Mouse (Mus musculus) liver, postnatal 0 days (tissue): ENCODE measurements around the gene Tmem129. TPM values are rescaled to one million over a fixed set of nuclear protein-coding genes. Genes with fewer than 3 reads are reported as not detected.

Experiments used
- ATAC-seq: fragments of 200-750 bp; cut with Nextera tagmentation; 2 replicates; pipeline ENCODE4 v1.8.0; 2017; ENCODE audit warnings: mild to moderate bottlenecking, moderate library complexity
- DNase-seq: peaks from one replicate; pipeline ENCODE4 v3.0.0-alpha.2; 2016
- H3K27ac ChIP-seq: fragments of 300-500 bp; sonication (generic); 2 replicates; pipeline ENCODE4 v1.5.1; 2014; ENCODE audit warnings: antibody characterized with exemption, moderate library complexity, mild to moderate bottlenecking, low read depth
- H3K27me3 ChIP-seq: fragments of 300-500 bp; sonication (generic); 2 replicates; pipeline ENCODE4 v1.6.1; 2014; ENCODE audit warnings: low read length, control low read depth, mixed read lengths; ENCODE audit not compliant: insufficient read depth
- H3K36me3 ChIP-seq: fragments of 300-500 bp; sonication (generic); replicated peaks from 2 replicates; pipeline ENCODE4 v1.6.1; 2014; ENCODE audit warnings: mild to moderate bottlenecking, control low read depth, low read length, moderate library complexity, mixed read lengths; ENCODE audit not compliant: insufficient read depth
- H3K4me1 ChIP-seq: fragments of 300-500 bp; sonication (generic); 2 replicates; pipeline ENCODE4 v1.6.1; 2014; ENCODE audit warnings: antibody characterized with exemption, mild to moderate bottlenecking, control low read depth; ENCODE audit not compliant: insufficient read depth
- H3K4me2 ChIP-seq: fragments of 300-500 bp; sonication (generic); 2 replicates; pipeline ENCODE4 v1.6.1; 2014; ENCODE audit warnings: low read depth, mild to moderate bottlenecking, low read length, moderate library complexity, mixed read lengths
- H3K4me3 ChIP-seq: fragments of 300-500 bp; sonication (generic); 2 replicates; pipeline ENCODE4 v1.5.1; 2014; ENCODE audit warnings: low read depth, low read length
- H3K9ac ChIP-seq: fragments of 300-500 bp; sonication (generic); replicated peaks from 2 replicates; pipeline ENCODE4 v1.6.1; 2014; ENCODE audit warnings: mild to moderate bottlenecking, moderate library complexity
- H3K9me3 ChIP-seq: fragments of 300-500 bp; sonication (generic); 2 replicates; pipeline ENCODE4 v1.6.1; 2016; ENCODE audit warnings: mild to moderate bottlenecking, control low read depth, low read length, mixed read lengths
- CTCF ChIP-seq: sonication (generic); IDR thresholded peaks from 2 replicates; pipeline ENCODE4 v1.5.1; 2016; ENCODE audit warnings: antibody characterized with exemption, low read depth
- EP300 ChIP-seq: IDR thresholded peaks from 2 replicates; pipeline ENCODE4 v1.6.1; 2016; ENCODE audit warnings: antibody characterized with exemption, low read depth, mild to moderate bottlenecking
- WGBS: fragments of 180-500 bp; shearing (Covaris S2); extraction: QIAGEN DNeasy Blood & Tissue Kit; methylation state at CpG from one replicate; pipeline ENCODE4 v1.1.7; 2014; ENCODE audit not compliant: insufficient replicate concordance; 5-methylcytosine and 5-hydroxymethylcytosine counted together
- polyA plus RNA-seq: library from polyadenylated mRNA; unstranded; fragments of >200 nt; fragmentation: Nextera tagmentation; extraction: Ambion mirVana; gene quantifications from 2 replicates; pipeline ENCODE4 v1.2.1, GENCODE M21; 2015

Gene Tmem129
- polyA plus RNA-seq, 1 experiment from 2014 or later = 16.5 TPM

- no peaks in the 10 kb centered on the region for H3K36me3 ChIP-seq
- DNase-seq = peak; percentile 36
- H3K9ac ChIP-seq = peak overlapping the region; percentile 3; the same call in 1 of the 2 replicates
- H3K4me3 ChIP-seq = peak overlapping the region; percentile 25
- H3K4me1 ChIP-seq = peaks cover 11% of the 10 kb centered on the region; the same call in 1 of the 2 replicates
- peak; percentile 55 for ATAC-seq
- peak overlapping the region; percentile 63 for H3K4me2 ChIP-seq
- peaks cover 21% of the 10 kb centered on the region for H3K27me3 ChIP-seq
- WGBS = 9% methylated on average over 55 of the region's 71 CpGs
- no peaks in the 10 kb centered on the region for H3K9me3 ChIP-seq
- H3K27ac ChIP-seq = no peak overlapping the region
- no peak for TF ChIP-seq CTCF
- no peak for TF ChIP-seq EP300
Measured at GRCm38 (mm10) chr5:33694848-33695717, 36.9 kb upstream of the Tmem129 start.

- DNase-seq (no peak), ATAC-seq (no peak)
- Histone ChIP-seq H3K4me3 (no peak overlapping the region), H3K9ac (no peak overlapping the region), H3K27ac (no peak overlapping the region), H3K36me3 (no peaks in the 10 kb centered on the region), H3K4me2 (no peak overlapping the region), H3K4me1 (peaks cover 8% of the 10 kb centered on the region; the same call in 1 of the 2 replicates), H3K27me3 (peaks cover 21% of the 10 kb centered on the region), H3K9me3 (no peaks in the 10 kb centered on the region)
- TF ChIP-seq EP300 (no peak), CTCF (no peak)
- 76% methylated on average over 9 of the region's 9 CpGs for WGBS
Measured at GRCm38 (mm10) chr5:33694461-33694847, 36.2 kb upstream of the Tmem129 start.

GRCm38 (mm10) chr5:33692393-33692792 lies 34.2 kb upstream of the Tmem129 start:
- Histone ChIP-seq H3K4me2 (no peak overlapping the region), H3K27me3 (peaks cover 21% of the 10 kb centered on the region), H3K9ac (no peak overlapping the region), H3K4me3 (no peak overlapping the region), H3K4me1 (peaks cover 16% of the 10 kb centered on the region; the same call in 1 of the 2 replicates), H3K36me3 (no peaks in the 10 kb centered on the region), H3K9me3 (no peaks in the 10 kb centered on the region), H3K27ac (no peak overlapping the region)
- WGBS = 23% methylated on average over 24 of the region's 24 CpGs
- ATAC-seq (no peak), DNase-seq (no peak)
- TF ChIP-seq CTCF (no peak), EP300 (no peak)

GRCm38 (mm10) chr5:33689852-33690645 lies 31.8 kb upstream of the Tmem129 start:
- WGBS = 80% methylated on average over 11 of the region's 11 CpGs
- peaks cover 16% of the 10 kb centered on the region for H3K4me1 ChIP-seq
- no peak overlapping the region for H3K9ac ChIP-seq
- no peak overlapping the region for H3K27ac ChIP-seq
- TF ChIP-seq EP300 = no peak
- DNase-seq (no peak), ATAC-seq (no peak)
- H3K4me2 ChIP-seq = no peak overlapping the region
- no peak overlapping the region for H3K4me3 ChIP-seq
- no peaks in the 10 kb centered on the region for H3K9me3 ChIP-seq
- peaks cover 7% of the 10 kb centered on the region; the same call in 1 of the 2 replicates for H3K27me3 ChIP-seq
- H3K36me3 ChIP-seq = no peaks in the 10 kb centered on the region

- no peak overlapping the region for H3K9ac ChIP-seq
- ATAC-seq = no peak
- 82% methylated on average over 20 of the region's 20 CpGs for WGBS
Measured at GRCm38 (mm10) chr5:33689221-33689844, 31.1 kb upstream of the Tmem129 start.

More at GRCm38 (mm10) chr5:33689221-33689844, 31.1 kb upstream of the Tmem129 start:
- 0 out of 2 replicates have a peak, but pooled peaks cover 4% of the 10 kb centered on the region for H3K27me3 ChIP-seq
- H3K36me3 ChIP-seq = no peaks in the 10 kb centered on the region
- H3K4me1 ChIP-seq = peaks cover 15% of the 10 kb centered on the region
- H3K4me3 ChIP-seq = no peak overlapping the region
- no peak overlapping the region for H3K4me2 ChIP-seq
- no peak for TF ChIP-seq CTCF
- H3K9me3 ChIP-seq = no peaks in the 10 kb centered on the region
- no peak overlapping the region for H3K27ac ChIP-seq
- DNase-seq = no peak
